Mouse (Mus musculus): ENCODE results near the gene Gm11492.

Gm11492 gene

DNA sequence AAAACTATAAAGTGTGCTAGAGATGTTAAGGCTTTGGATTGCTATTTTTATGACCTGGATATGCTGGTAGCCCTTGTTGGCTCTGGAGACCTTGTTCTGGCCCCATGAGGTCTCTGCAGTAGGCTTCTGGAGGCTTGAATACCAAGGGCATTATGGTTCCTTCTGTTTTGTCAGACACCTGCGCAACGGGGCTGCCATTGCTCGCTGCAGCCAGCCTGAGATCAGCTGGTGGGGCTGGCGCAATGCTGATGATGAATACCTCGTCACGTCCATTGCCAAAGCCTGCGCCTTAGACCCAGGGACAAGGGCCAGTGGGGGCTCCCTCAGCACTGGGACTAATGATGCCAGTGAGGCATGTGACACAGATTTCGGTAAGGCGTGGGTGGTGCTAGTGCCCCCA is 35.8 kb downstream of the Gm11492 start:
- no peak for DNase-seq

GRCm38 (mm10) chr11:87603571-87603970 is 37.1 kb downstream of the Gm11492 start:
- no peak for DNase-seq

DNA sequence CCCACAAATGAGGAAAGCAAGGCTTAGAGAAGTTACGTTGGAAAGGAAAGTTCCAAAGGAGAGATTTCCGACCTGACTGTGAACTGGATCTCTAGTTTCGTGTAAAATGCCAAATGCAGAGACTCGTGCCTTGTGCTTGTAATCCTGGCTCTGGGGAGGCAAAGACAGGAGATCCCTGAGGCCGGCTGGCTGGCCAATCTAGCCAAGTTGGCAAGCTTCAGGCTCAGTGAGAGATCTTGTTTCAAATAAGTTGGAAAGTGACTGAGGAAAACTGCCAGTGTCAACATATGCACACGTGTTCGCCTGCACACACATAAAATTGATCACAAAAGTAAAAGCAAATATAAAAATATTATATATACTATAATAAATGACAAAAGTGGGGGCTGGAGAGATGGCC is 42.8 kb downstream of the Gm11492 start:
- no peak for DNase-seq

DNA sequence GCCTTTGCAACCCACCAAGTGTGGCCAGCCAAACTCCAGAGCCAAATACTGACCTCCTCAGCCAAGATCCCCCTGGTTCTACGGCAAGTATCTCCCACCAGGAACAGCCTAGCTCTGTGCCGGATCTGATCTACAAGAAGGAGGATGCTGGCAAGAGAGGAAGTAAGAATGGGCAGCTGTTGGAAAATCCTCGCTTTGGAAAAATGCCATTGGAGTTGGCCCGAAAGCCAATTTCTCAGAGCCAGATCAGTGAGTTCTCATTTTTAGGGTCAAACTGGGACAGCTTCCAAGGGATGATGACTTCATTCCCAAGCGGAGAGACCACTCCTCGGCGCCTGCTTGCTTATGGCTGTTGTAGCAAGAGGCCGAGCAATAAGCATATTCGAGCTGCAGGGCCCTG is 45.1 kb downstream of the Gm11492 start:
- no peak for DNase-seq

DNA sequence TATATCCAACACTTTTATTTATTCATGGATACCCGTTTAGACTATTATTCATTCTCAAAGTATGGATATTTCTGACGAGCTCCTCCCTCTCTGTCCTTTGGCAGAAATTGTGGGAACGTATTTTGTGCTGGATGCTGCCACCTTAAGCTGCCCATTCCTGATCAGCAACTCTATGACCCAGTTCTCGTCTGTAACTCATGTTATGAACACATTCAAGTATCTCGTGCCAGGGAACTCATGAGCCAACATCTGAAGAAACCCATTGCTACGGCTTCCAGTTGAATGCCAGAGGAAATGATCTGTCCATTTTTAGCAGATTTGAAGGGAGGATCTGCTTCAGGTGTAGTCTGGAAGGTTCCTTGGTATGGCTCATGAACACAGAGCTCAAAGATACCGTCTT is 47.5 kb downstream of the Gm11492 start:
- no peak for DNase-seq

GRCm38 (mm10) chr11:87615551-87615950 is 49.1 kb downstream of the Gm11492 start:
- no peak for DNase-seq

DNA sequence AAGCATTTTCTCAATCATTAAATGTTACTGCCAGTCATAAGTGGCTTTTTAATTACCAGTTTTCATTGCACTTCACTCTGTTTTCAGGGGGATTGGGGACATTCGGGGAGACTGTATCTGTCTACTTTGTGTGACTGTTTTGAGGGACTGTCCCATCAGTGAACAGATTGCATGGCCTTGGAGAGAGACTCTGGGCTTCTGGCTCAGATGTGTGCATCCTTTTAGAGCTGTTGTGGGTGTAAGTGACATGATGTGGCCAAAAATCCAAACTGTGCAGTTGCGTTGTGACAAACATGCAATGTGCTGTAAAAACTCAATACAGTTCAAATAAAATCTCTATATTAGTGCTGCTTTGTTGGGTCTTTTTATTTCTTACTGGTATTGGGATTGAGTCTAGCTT is 49.5 kb downstream of the Gm11492 start:
- no peak for DNase-seq

DNA sequence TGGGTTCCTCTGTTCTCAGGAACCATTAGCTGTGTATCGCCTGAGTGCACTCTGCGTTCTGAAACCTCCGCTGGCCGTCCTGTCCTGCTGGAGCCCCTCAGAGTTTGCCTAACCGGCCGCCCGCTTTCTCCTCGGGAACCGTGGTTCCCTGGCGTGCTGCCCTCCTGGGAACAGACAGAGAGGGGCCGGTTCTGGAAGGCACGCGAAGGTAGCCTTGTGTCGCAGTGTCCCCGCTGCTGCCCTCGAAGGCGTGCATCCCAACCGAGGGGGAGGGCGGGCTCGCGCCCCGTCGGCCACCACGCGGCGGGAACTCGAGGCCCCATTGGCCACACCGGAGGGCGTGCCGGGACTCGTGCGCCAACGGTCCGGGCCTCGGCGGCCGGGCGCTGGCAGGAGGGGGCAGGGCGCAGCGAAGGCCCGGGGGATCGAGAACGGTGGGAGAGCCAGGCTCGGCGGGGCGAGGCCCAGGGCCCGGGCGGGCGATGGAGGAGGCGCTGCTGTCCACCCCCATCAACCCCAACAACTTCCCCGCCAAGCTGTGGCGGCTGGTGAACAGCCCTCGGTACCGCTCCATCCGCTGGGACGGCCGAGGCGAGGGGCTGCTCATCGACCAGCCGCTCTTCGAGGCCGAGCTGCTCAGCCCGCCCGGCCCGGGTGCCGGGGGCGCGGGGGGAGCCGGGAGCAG is 50.5 kb downstream of the Gm11492 start, which contains the start of gene Hsf5:
TSS of gene Hsf5 (plus strand) at position 375 of the 685 bp plus-strand sequence.
- no peak for DNase-seq

- no peak for DNase-seq
These were observed 51.2 kb downstream of the Gm11492 start for GRCm38 (mm10) chr11:87617606-87618005.
